Mouse (Mus musculus) megakaryocyte, embryonic 14.5 days (primary cell): ENCODE data around the gene Ppp1r13b. TPM values are rescaled to one million over a fixed set of nuclear protein-coding genes. Genes with fewer than 3 reads are reported as not detected.

Experiments
- H3K27me3 ChIP-seq: replicated peaks from 2 replicates; pipeline ENCODE3; 2012; ENCODE audit warnings: inconsistent platforms
- H3K36me3 ChIP-seq: replicated peaks from 2 replicates; pipeline ENCODE3; 2012; ENCODE audit warnings: low read length, inconsistent platforms, mixed read lengths
- H3K4me1 ChIP-seq: 2 replicates; pipeline ENCODE4 v1.6.1; 2012; ENCODE audit warnings: inconsistent platforms
- H3K4me3 ChIP-seq: replicated peaks from 2 replicates; pipeline ENCODE3; 2012; ENCODE audit warnings: moderate library complexity, mild to moderate bottlenecking, inconsistent platforms
- H3K9me3 ChIP-seq: 2 replicates; pipeline ENCODE4 v1.6.1; 2012; ENCODE audit warnings: inconsistent platforms
- FLI1 ChIP-seq: IDR thresholded peaks from 2 replicates; pipeline ENCODE4 v1.6.1; 2012; ENCODE audit warnings: low read length, inconsistent platforms, mixed read lengths
- GATA1 ChIP-seq: IDR thresholded peaks from 3 replicates; pipeline ENCODE4 v1.6.1; 2012; ENCODE audit warnings: mixed read lengths, low read length, inconsistent platforms, borderline replicate concordance
- polyA plus RNA-seq: library from polyadenylated mRNA; stranded (reverse); fragments of >175 nt; gene quantifications from 2 replicates; pipeline ENCODE4 v1.2.3, GENCODE M21; 2012; ENCODE audit warnings: low replicate concordance; ENCODE audit not compliant: insufficient read depth

The Ppp1r13b gene
- polyA plus RNA-seq, 1 experiment, result 15.6 TPM

- peaks cover 100% of the 10 kb centered on the region for H3K4me1 ChIP-seq
- H3K9me3 ChIP-seq, result no peaks in the 10 kb centered on the region
Measured at GRCm38 (mm10) chr12:111938623-111939177, 30.8 kb upstream of the Ppp1r13b start.

GRCm38 (mm10) chr12:111936706-111937550, 29.0 kb upstream of the Ppp1r13b start:
- H3K4me1 ChIP-seq, result peaks cover 100% of the 10 kb centered on the region
- TF ChIP-seq GATA1 (no peak), FLI1 (no peak)
- no peak overlapping the region for H3K4me3 ChIP-seq

More at GRCm38 (mm10) chr12:111938623-111939177, 30.8 kb upstream of the Ppp1r13b start:
- H3K27me3 ChIP-seq, result no peaks in the 10 kb centered on the region
- H3K4me3 ChIP-seq, result peak overlapping the region; percentile 25
- TF ChIP-seq GATA1 (no peak), FLI1 (no peak)
- peaks cover 28% of the 10 kb centered on the region for H3K36me3 ChIP-seq

GRCm38 (mm10) chr12:111933971-111934370, 26.1 kb upstream of the Ppp1r13b start:
- Histone ChIP-seq H3K4me3 (peak overlapping the region; percentile 86), H3K27me3 (no peaks in the 10 kb centered on the region), H3K9me3 (no peaks in the 10 kb centered on the region), H3K4me1 (peaks cover 95% of the 10 kb centered on the region), H3K36me3 (no peaks in the 10 kb centered on the region)
- TF ChIP-seq FLI1 (no peak), GATA1 (no peak)

More at GRCm38 (mm10) chr12:111936706-111937550, 29.0 kb upstream of the Ppp1r13b start:
- no peaks in the 10 kb centered on the region for H3K9me3 ChIP-seq
- peaks cover 15% of the 10 kb centered on the region for H3K36me3 ChIP-seq
- H3K27me3 ChIP-seq, result no peaks in the 10 kb centered on the region

GRCm38 (mm10) chr12:111933032-111933704, 25.3 kb upstream of the Ppp1r13b start:
- Histone ChIP-seq H3K36me3 (no peaks in the 10 kb centered on the region), H3K9me3 (no peaks in the 10 kb centered on the region), H3K27me3 (no peaks in the 10 kb centered on the region), H3K4me1 (peaks cover 92% of the 10 kb centered on the region), H3K4me3 (peak overlapping the region; percentile 86)
- TF ChIP-seq GATA1, result no peak
- TF ChIP-seq FLI1, result no peak

GRCm38 (mm10) chr12:111932513-111932912, 24.6 kb upstream of the Ppp1r13b start:
- no peaks in the 10 kb centered on the region for H3K36me3 ChIP-seq
- no peaks in the 10 kb centered on the region for H3K9me3 ChIP-seq
- TF ChIP-seq GATA1, result no peak
- no peak for TF ChIP-seq FLI1
- no peaks in the 10 kb centered on the region for H3K27me3 ChIP-seq
- H3K4me3 ChIP-seq, result no peak overlapping the region
- peaks cover 91% of the 10 kb centered on the region for H3K4me1 ChIP-seq

- TF ChIP-seq GATA1 (no peak), FLI1 (no peak)
- no peaks in the 10 kb centered on the region for H3K27me3 ChIP-seq
Measured at GRCm38 (mm10) chr12:111931411-111932025, 23.6 kb upstream of the Ppp1r13b start.

GRCm38 (mm10) chr12:111928411-111928966, 20.6 kb upstream of the Ppp1r13b start:
- Histone ChIP-seq H3K9me3 (no peaks in the 10 kb centered on the region; the same call in 1 of the 2 replicates), H3K36me3 (no peaks in the 10 kb centered on the region), H3K27me3 (no peaks in the 10 kb centered on the region), H3K4me3 (no peak overlapping the region), H3K4me1 (peaks cover 91% of the 10 kb centered on the region)
- TF ChIP-seq GATA1, result no peak
- TF ChIP-seq FLI1, result no peak

More at GRCm38 (mm10) chr12:111931411-111932025, 23.6 kb upstream of the Ppp1r13b start:
- Histone ChIP-seq H3K36me3 (no peaks in the 10 kb centered on the region), H3K4me3 (peak overlapping the region; percentile 72), H3K9me3 (no peaks in the 10 kb centered on the region), H3K4me1 (peaks cover 91% of the 10 kb centered on the region)

GRCm38 (mm10) chr12:111927338-111927737, 19.4 kb upstream of the Ppp1r13b start:
- TF ChIP-seq GATA1 (no peak), FLI1 (no peak)
- H3K9me3 ChIP-seq, result no peaks in the 10 kb centered on the region; the same call in 1 of the 2 replicates
- no peaks in the 10 kb centered on the region for H3K36me3 ChIP-seq
- no peaks in the 10 kb centered on the region for H3K27me3 ChIP-seq
- H3K4me3 ChIP-seq, result no peak overlapping the region
- H3K4me1 ChIP-seq, result peaks cover 91% of the 10 kb centered on the region

- Histone ChIP-seq H3K4me1 (peaks cover 95% of the 10 kb centered on the region), H3K4me3 (no peak overlapping the region), H3K9me3 (no peaks in the 10 kb centered on the region; the same call in 1 of the 2 replicates), H3K27me3 (peaks cover 12% of the 10 kb centered on the region), H3K36me3 (peaks cover 2% of the 10 kb centered on the region)
- no peak for TF ChIP-seq FLI1
Measured at GRCm38 (mm10) chr12:111923117-111923516, 15.2 kb upstream of the Ppp1r13b start.
